Comparison of ENCODE assay signal across 22 mouse cellular contexts in genomic region chr19:57625738-57626137, GRCm38 (mm10). TPM values are rescaled to one million over a fixed set of nuclear protein-coding genes. Genes with fewer than 3 reads are reported as not detected.
DNase-seq lines count a peak whose midpoint lies in the region; ATAC-seq and TF ChIP-seq lines count a peak whose summit lies in the region.
"Had no signal": no experiment of that assay in that cellular context is flagged by ENCODE, and none has a peak within 500 bp of the region (broad histone marks: within the 10 kb centered on the region; RNA-seq: fewer than 3 reads in every experiment).

No protein-coding gene starts in this region.

- H3K27ac ChIP-seq in forebrain, embryonic 12.5 days = peak overlapping the region; percentile 66
- no peak overlapping the region; the same call in 1 of the 2 replicates for H3K27ac ChIP-seq in forebrain, embryonic 11.5 days (ENCODE audit: low read depth, low read length)
- H3K27ac ChIP-seq in cerebellum, adult 2 months (ENCODE audit: insufficient read depth, low read length) = no peak overlapping the region
- H3K27ac ChIP-seq: hindbrain, embryonic 12.5 days; limb, embryonic 12.5 days; liver, embryonic 12.5 days; lung, embryonic 15.5 days; macrophage; midbrain, embryonic 10.5 days had no signal

- no peak for DNase-seq in forebrain, embryonic 11.5 days (ENCODE audit: low spot score)
- DNase-seq in left cerebral cortex, postnatal 25 days (ENCODE audit: low spot score in 2 of 2) = peak; percentile 19 to 73
- no peak for DNase-seq in left cerebral cortex, postnatal 14 days (ENCODE audit: low spot score in 2 of 2)
- DNase-seq in brain, adult 2 months (ENCODE audit: low read depth, low spot score) = peak; percentile 65
- DNase-seq in layer of hippocampus, adult 9-11 months = peak; percentile 61
- DNase-seq in urinary bladder, postnatal 25 days (ENCODE audit: low spot score) = no peak
- no peak for DNase-seq in cerebellum, adult 2 months
- DNase-seq: adrenal gland, postnatal 10 days; cerebellum, adult 11 months; cerebellum, postnatal 14 days; heart, postnatal 10 days; kidney, adult 9 months; kidney, postnatal 36 days; thymus, postnatal 14 days had no signal

- WGBS in forebrain, embryonic 12.5 days = 83% methylated on average over 9 of the region's 9 CpGs
- WGBS in forebrain, embryonic 11.5 days = 89% methylated on average over 9 of the region's 9 CpGs
- WGBS in cerebellum, adult 2 months = 39% methylated on average over 9 of the region's 9 CpGs

- intact Hi-C loops in left cerebral cortex, postnatal 25 days (cut with DNase I) = no loop called here
- intact Hi-C loops in left cerebral cortex, postnatal 14 days (cut with DNase I) = no loop called here

- no peak overlapping the region for H3K4me3 ChIP-seq in forebrain, embryonic 12.5 days (replicated peaks)
- H3K4me3 ChIP-seq in forebrain, embryonic 11.5 days (ENCODE audit: low read depth, low read length) = no peak overlapping the region
- no peak overlapping the region for H3K4me3 ChIP-seq in cerebellum, adult 2 months (replicated peaks; ENCODE audit: insufficient read depth, low read depth, low read length)
- H3K4me3 ChIP-seq: hindbrain, embryonic 12.5 days; limb, embryonic 12.5 days; liver, embryonic 12.5 days; lung, embryonic 15.5 days; midbrain, embryonic 10.5 days had no signal

- H3K36me3 ChIP-seq in forebrain, embryonic 12.5 days (replicated peaks) = no peaks in the 10 kb centered on the region
- H3K36me3 ChIP-seq in forebrain, embryonic 11.5 days (ENCODE audit: control insufficient read depth, insufficient read depth, low read length) = no peaks in the 10 kb centered on the region

- TF ChIP-seq CTCF in cerebellum, adult 2 months (IDR thresholded peaks at IDR 0.05; ENCODE audit: borderline replicate concordance, insufficient read depth, low read depth, low read length) = no peak

- no peak overlapping the region for H3K9ac ChIP-seq in forebrain, embryonic 12.5 days
- H3K9ac ChIP-seq in forebrain, embryonic 11.5 days (ENCODE audit: low read length) = no peak overlapping the region
- H3K9ac ChIP-seq: hindbrain, embryonic 12.5 days; limb, embryonic 12.5 days; liver, embryonic 12.5 days; lung, embryonic 15.5 days had no signal

- no peak for ATAC-seq in forebrain, embryonic 12.5 days (ENCODE audit: low FRiP score)
- ATAC-seq in forebrain, embryonic 11.5 days (replicated peaks; ENCODE audit: low FRiP score) = no peak
- ATAC-seq: liver, embryonic 12.5 days had no signal

- no peak for TF ChIP-seq POLR2A in cerebellum, adult 2 months (IDR thresholded peaks at IDR 0.05; ENCODE audit: borderline replicate concordance, insufficient read depth, low read length)

- no peaks in the 10 kb centered on the region for H3K27me3 ChIP-seq in forebrain, embryonic 12.5 days
- no peaks in the 10 kb centered on the region for H3K27me3 ChIP-seq in forebrain, embryonic 11.5 days (ENCODE audit: control insufficient read depth, insufficient read depth, low read length)
- no peaks in the 10 kb centered on the region for H3K27me3 ChIP-seq in cerebellum, adult 2 months (ENCODE audit: control insufficient read depth, insufficient read depth, low read length)
- H3K27me3 ChIP-seq: hindbrain, embryonic 12.5 days; limb, embryonic 12.5 days; liver, embryonic 12.5 days; lung, embryonic 15.5 days had no signal

- no peak overlapping the region for H3K4me2 ChIP-seq in forebrain, embryonic 12.5 days
- H3K4me2 ChIP-seq in forebrain, embryonic 11.5 days (ENCODE audit: low read depth, low read length, severe bottlenecking) = no peak overlapping the region
- H3K4me2 ChIP-seq: heart, embryonic 11.5 days; hindbrain, embryonic 12.5 days; limb, embryonic 12.5 days; liver, embryonic 12.5 days; lung, embryonic 15.5 days had no signal

- no peaks in the 10 kb centered on the region for H3K4me1 ChIP-seq in forebrain, embryonic 12.5 days
- no peaks in the 10 kb centered on the region for H3K4me1 ChIP-seq in forebrain, embryonic 11.5 days (replicated peaks; ENCODE audit: control insufficient read depth, insufficient read depth, low read length)
- H3K4me1 ChIP-seq in cerebellum, adult 2 months (ENCODE audit: control insufficient read depth, insufficient read depth, low read length) = no peaks in the 10 kb centered on the region
- H3K4me1 ChIP-seq: hindbrain, embryonic 12.5 days; limb, embryonic 12.5 days; liver, embryonic 12.5 days; lung, embryonic 15.5 days; midbrain, embryonic 10.5 days had no signal

- no peaks in the 10 kb centered on the region for H3K9me3 ChIP-seq in forebrain, embryonic 12.5 days
- no peaks in the 10 kb centered on the region for H3K9me3 ChIP-seq in forebrain, embryonic 11.5 days (ENCODE audit: control insufficient read depth, low read length)
- H3K9me3 ChIP-seq: hindbrain, embryonic 12.5 days; limb, embryonic 12.5 days; lung, embryonic 15.5 days had no signal

RNA-seq across cellular contexts. Expression of gene Atrnl1, which starts 14.9 kb away (rescaled TPM):
- 7.6 and 7.8 TPM in 2 replicates for polyA plus RNA-seq in forebrain, embryonic 12.5 days (2016; fragmentation: Nextera tagmentation; extraction: Ambion mirVana)
- 5.0 and 5.3 TPM in 2 replicates for polyA plus RNA-seq in forebrain, embryonic 11.5 days (2014; fragmentation: Nextera tagmentation; extraction: Ambion mirVana)
- total RNA-seq in left cerebral cortex, postnatal 25 days (2021) = 100 to 1,000 TPM in 1 of 2 experiments, 10 to 100 TPM in 1; 98.2 to 100 TPM
- 100 to 1,000 TPM; 110 to 123 TPM for total RNA-seq in left cerebral cortex, postnatal 14 days (2021)
- polyA plus RNA-seq in cerebellum, adult 2 months (2012; rRNA removed) = 21.1 and 21.5 TPM in 2 replicates

Comparison
In these comparisons a context has a peak if more than half of its experiments do, and no peak if none do; other contexts are left out.
1. DNase-seq: peak in left cerebral cortex, postnatal 25 days (2 of 2), brain, adult 2 months (single experiment) and layer of hippocampus, adult 9-11 months (single experiment); none in forebrain, embryonic 11.5 days (single experiment), left cerebral cortex, postnatal 14 days (0 of 2), urinary bladder, postnatal 25 days (single experiment) and cerebellum, adult 2 months (0 of 2).